Mouse (Mus musculus): ENCODE results near the gene Shcbp1l. TPM values are rescaled to one million over a fixed set of nuclear protein-coding genes. Genes with fewer than 3 reads are reported as not detected.
"Not testable (repeated sequence)": the region's sequence is repeated elsewhere in the genome, so short reads cannot be mapped to it uniquely, and the experiment has no call there.

Gene Shcbp1l
- 0.38 and 0.56 TPM in 2 replicates for polyA plus RNA-seq (2014; fragmentation: Nextera tagmentation; extraction: Ambion mirVana)

- H3K9ac ChIP-seq (ENCODE audit: low read depth, low read length), result peak within 1 kb of the TSS; percentile 72
- no peaks in the 10 kb centered on the region for H3K36me3 ChIP-seq (ENCODE audit: control insufficient read depth, insufficient read depth, low read length)
- 2% methylated on average over 60 of the region's 60 CpGs for WGBS
- peaks cover 8% of the 10 kb centered on the region; the same call in 1 of the 2 replicates for H3K27me3 ChIP-seq (replicated peaks; ENCODE audit: control insufficient read depth, insufficient read depth, low read length)
- peak within 1 kb of the TSS; percentile 99 for H3K4me2 ChIP-seq
- H3K9me3 ChIP-seq (ENCODE audit: control insufficient read depth, low read length), result no peaks in the 10 kb centered on the region
- peaks cover 9% of the 10 kb centered on the region for H3K4me1 ChIP-seq (replicated peaks; ENCODE audit: control insufficient read depth, insufficient read depth, low read length)
- peak; percentile 93 for ATAC-seq (replicated peaks; ENCODE audit: low FRiP score)
- DNase-seq (ENCODE audit: low spot score), result peak; percentile 83
- peak within 1 kb of the TSS; percentile 63 for H3K4me3 ChIP-seq (ENCODE audit: low read depth, low read length)
- H3K27ac ChIP-seq (ENCODE audit: low read depth, low read length), result peak within 1 kb of the TSS; percentile 4; the same call in 1 of the 2 replicates
Observed at GRCm38 (mm10) chr1:153424770-153425584, at the start of gene Shcbp1l. Shcbp1l (plus strand) TSS chr1:153425162.

GRCm38 (mm10) chr1:153376446-153376845, 48.5 kb upstream of the Shcbp1l start:
- H3K9me3 ChIP-seq (ENCODE audit: control insufficient read depth, low read length), result no peaks in the 10 kb centered on the region
- 45% methylated on average over 6 of the region's 6 CpGs for WGBS
- H3K27me3 ChIP-seq (replicated peaks; ENCODE audit: control insufficient read depth, insufficient read depth, low read length), result no peaks in the 10 kb centered on the region
- no peak overlapping the region for H3K27ac ChIP-seq (ENCODE audit: low read depth, low read length)
- no peak for DNase-seq (ENCODE audit: low spot score)
- no peak overlapping the region for H3K4me3 ChIP-seq (ENCODE audit: low read depth, low read length)
- ATAC-seq (replicated peaks; ENCODE audit: low FRiP score), result no peak
- H3K4me2 ChIP-seq, result no peak overlapping the region
- no peaks in the 10 kb centered on the region for H3K36me3 ChIP-seq (ENCODE audit: control insufficient read depth, insufficient read depth, low read length)
- no peaks in the 10 kb centered on the region for H3K4me1 ChIP-seq (replicated peaks; ENCODE audit: control insufficient read depth, insufficient read depth, low read length)
- H3K9ac ChIP-seq (ENCODE audit: low read depth, low read length), result no peak overlapping the region

GRCm38 (mm10) chr1:153378587-153378986, 46.4 kb upstream of the Shcbp1l start:
- no peaks in the 10 kb centered on the region for H3K4me1 ChIP-seq (replicated peaks; ENCODE audit: control insufficient read depth, insufficient read depth, low read length)
- WGBS, result 57% methylated on average over 6 of the region's 6 CpGs
- no peaks in the 10 kb centered on the region for H3K36me3 ChIP-seq (ENCODE audit: control insufficient read depth, insufficient read depth, low read length)
- H3K9me3 ChIP-seq (ENCODE audit: control insufficient read depth, low read length), result no peaks in the 10 kb centered on the region
- no peak overlapping the region for H3K4me3 ChIP-seq (ENCODE audit: low read depth, low read length)
- ATAC-seq (replicated peaks; ENCODE audit: low FRiP score) (no peak), DNase-seq (ENCODE audit: low spot score) (no peak)
- no peak overlapping the region for H3K27ac ChIP-seq (ENCODE audit: low read depth, low read length)
- no peak overlapping the region for H3K9ac ChIP-seq (ENCODE audit: low read depth, low read length)
- H3K27me3 ChIP-seq (replicated peaks; ENCODE audit: control insufficient read depth, insufficient read depth, low read length), result no peaks in the 10 kb centered on the region
- H3K4me2 ChIP-seq, result no peak overlapping the region

GRCm38 (mm10) chr1:153379832-153380231, 45.1 kb upstream of the Shcbp1l start:
- 77% methylated on average over 5 of the region's 5 CpGs for WGBS
- H3K27ac ChIP-seq (ENCODE audit: low read depth, low read length), result no peak overlapping the region
- DNase-seq (ENCODE audit: low spot score), result no peak
- no peak for ATAC-seq (replicated peaks; ENCODE audit: low FRiP score)
- no peak overlapping the region for H3K4me2 ChIP-seq
- H3K9ac ChIP-seq (ENCODE audit: low read depth, low read length), result no peak overlapping the region
- H3K36me3 ChIP-seq (ENCODE audit: control insufficient read depth, insufficient read depth, low read length), result no peaks in the 10 kb centered on the region
- no peaks in the 10 kb centered on the region for H3K4me1 ChIP-seq (replicated peaks; ENCODE audit: control insufficient read depth, insufficient read depth, low read length)
- H3K9me3 ChIP-seq (ENCODE audit: control insufficient read depth, low read length), result no peaks in the 10 kb centered on the region
- H3K4me3 ChIP-seq (ENCODE audit: low read depth, low read length), result no peak overlapping the region
- no peaks in the 10 kb centered on the region for H3K27me3 ChIP-seq (replicated peaks; ENCODE audit: control insufficient read depth, insufficient read depth, low read length)

GRCm38 (mm10) chr1:153380746-153381282, 44.1 kb upstream of the Shcbp1l start:
- DNase-seq (ENCODE audit: low spot score), result no peak
- WGBS, result 89% methylated on average over 9 of the region's 9 CpGs
- Histone ChIP-seq H3K4me2 (no peak overlapping the region), H3K4me3 (ENCODE audit: low read depth, low read length) (no peak overlapping the region), H3K4me1 (replicated peaks; ENCODE audit: control insufficient read depth, insufficient read depth, low read length) (no peaks in the 10 kb centered on the region), H3K9me3 (ENCODE audit: control insufficient read depth, low read length) (no peaks in the 10 kb centered on the region), H3K27me3 (replicated peaks; ENCODE audit: control insufficient read depth, insufficient read depth, low read length) (no peaks in the 10 kb centered on the region), H3K9ac (ENCODE audit: low read depth, low read length) (no peak overlapping the region), H3K27ac (ENCODE audit: low read depth, low read length) (no peak overlapping the region), H3K36me3 (ENCODE audit: control insufficient read depth, insufficient read depth, low read length) (no peaks in the 10 kb centered on the region)
- ATAC-seq (replicated peaks; ENCODE audit: low FRiP score), result no peak

- Histone ChIP-seq H3K36me3 (ENCODE audit: control insufficient read depth, insufficient read depth, low read length) (no peaks in the 10 kb centered on the region), H3K27me3 (replicated peaks; ENCODE audit: control insufficient read depth, insufficient read depth, low read length) (no peaks in the 10 kb centered on the region), H3K9ac (ENCODE audit: low read depth, low read length) (no peak overlapping the region), H3K27ac (ENCODE audit: low read depth, low read length) (no peak overlapping the region), H3K4me3 (ENCODE audit: low read depth, low read length) (no peak overlapping the region), H3K4me2 (no peak overlapping the region), H3K9me3 (ENCODE audit: control insufficient read depth, low read length) (no peaks in the 10 kb centered on the region), H3K4me1 (replicated peaks; ENCODE audit: control insufficient read depth, insufficient read depth, low read length) (no peaks in the 10 kb centered on the region)
- ATAC-seq (replicated peaks; ENCODE audit: low FRiP score), result no peak
- WGBS, result 47% methylated on average over 6 of the region's 6 CpGs
- no peak for DNase-seq (ENCODE audit: low spot score)
Observed at GRCm38 (mm10) chr1:153385081-153385480, 39.9 kb upstream of the Shcbp1l start.

- H3K4me3 ChIP-seq (ENCODE audit: low read depth, low read length); H3K27ac ChIP-seq (ENCODE audit: low read depth, low read length); DNase-seq (ENCODE audit: low spot score); H3K4me1 ChIP-seq (replicated peaks; ENCODE audit: control insufficient read depth, insufficient read depth, low read length); H3K9ac ChIP-seq (ENCODE audit: low read depth, low read length); H3K9me3 ChIP-seq (ENCODE audit: control insufficient read depth, low read length); H3K36me3 ChIP-seq (ENCODE audit: control insufficient read depth, insufficient read depth, low read length); H3K27me3 ChIP-seq (replicated peaks; ENCODE audit: control insufficient read depth, insufficient read depth, low read length); ATAC-seq (replicated peaks; ENCODE audit: low FRiP score); H3K4me2 ChIP-seq: not testable (repeated sequence)
- 78% methylated on average over 5 of the region's 5 CpGs for WGBS
Observed at GRCm38 (mm10) chr1:153385661-153386060, 39.3 kb upstream of the Shcbp1l start.

- DNase-seq (ENCODE audit: low spot score) (peak; percentile 66), ATAC-seq (replicated peaks; ENCODE audit: low FRiP score) (peak; percentile 51; the same call in 1 of the 2 replicates)
- Histone ChIP-seq H3K9ac (ENCODE audit: low read depth, low read length) (no peak overlapping the region), H3K4me1 (replicated peaks; ENCODE audit: control insufficient read depth, insufficient read depth, low read length) (no peaks in the 10 kb centered on the region), H3K9me3 (ENCODE audit: control insufficient read depth, low read length) (no peaks in the 10 kb centered on the region), H3K27ac (ENCODE audit: low read depth, low read length) (no peak overlapping the region), H3K36me3 (ENCODE audit: control insufficient read depth, insufficient read depth, low read length) (no peaks in the 10 kb centered on the region), H3K27me3 (replicated peaks; ENCODE audit: control insufficient read depth, insufficient read depth, low read length) (no peaks in the 10 kb centered on the region), H3K4me2 (no peak overlapping the region), H3K4me3 (ENCODE audit: low read depth, low read length) (no peak overlapping the region)
- WGBS, result 50% methylated on average over 25 of the region's 25 CpGs
Observed at GRCm38 (mm10) chr1:153386271-153387069, 38.5 kb upstream of the Shcbp1l start.

Measured in liver, embryonic 11.5 days (tissue).